Mouse (Mus musculus) liver, embryonic 14.5 days (tissue): ENCODE measurements at regions not wholly inside any gene's neighbourhood (a gene's known extent, or its start where the extent isn't known, plus 50 kb on each side); places are given as distances from the start of the nearest gene placed in this dataset.
"Not testable (repeated sequence)": the region's sequence is repeated elsewhere in the genome, so short reads cannot be mapped to it uniquely, and the experiment has no call there.

Experiments
- ATAC-seq: fragments of 200-750 bp; cut with Nextera tagmentation; 2 replicates; pipeline ENCODE4 v1.8.0; 2017; ENCODE audit warnings: moderate number of reproducible peaks, mild to moderate bottlenecking, moderate library complexity; ENCODE audit not compliant: insufficient read depth
- DNase-seq, 3 experiments: peaks; one replicate each; pipeline ENCODE4 v3.0.0-alpha.2; 2012 to 2013; ENCODE audit warnings: low read depth in 3 of 3, low spot score in 3 of 3
- H3K27ac ChIP-seq: fragments of 300-500 bp; sonication (generic); 2 replicates; pipeline ENCODE4 v1.5.1; 2014; ENCODE audit warnings: moderate library complexity, mild to moderate bottlenecking, control low read depth, inconsistent platforms
- H3K27me3 ChIP-seq: fragments of 300-500 bp; sonication (generic); 2 replicates; pipeline ENCODE4 v1.6.1; 2014; ENCODE audit warnings: mild to moderate bottlenecking, low read length, moderate library complexity; ENCODE audit not compliant: control insufficient read depth, insufficient read depth
- H3K36me3 ChIP-seq: fragments of 300-500 bp; sonication (generic); replicated peaks from 2 replicates; pipeline ENCODE4 v1.6.1; 2014; ENCODE audit warnings: low read depth; ENCODE audit not compliant: control insufficient read depth, insufficient read depth
- H3K4me1 ChIP-seq, 2 experiments: fragments of 200-500 bp in 1 of 2; fragments of 300-500 bp in 1 of 2; sonication (generic) in 1 of 2; replicated peaks; 2 replicates each; pipeline ENCODE4 v1.6.1; 2012 to 2014; ENCODE audit warnings: antibody characterized with exemption in 1 of 2, inconsistent platforms in 1 of 2, low read length in 1 of 2; ENCODE audit not compliant: control insufficient read depth in 2 of 2, insufficient read depth in 2 of 2
- H3K4me2 ChIP-seq: fragments of 300-500 bp; sonication (generic); 2 replicates; pipeline ENCODE4 v1.6.1; 2014; ENCODE audit warnings: low read depth, mild to moderate bottlenecking, control low read depth, moderate library complexity
- H3K4me3 ChIP-seq, 2 experiments: fragments of 200-500 bp in 1 of 2; fragments of 300-500 bp in 1 of 2; sonication (generic) in 1 of 2; 2 replicates each; pipeline ENCODE4 v1.5.1; 2012 to 2014; ENCODE audit warnings: low read depth in 2 of 2, low read length in 2 of 2, mild to moderate bottlenecking in 2 of 2, control low read depth in 1 of 2, inconsistent platforms in 1 of 2, moderate library complexity in 1 of 2; ENCODE audit not compliant: insufficient read depth in 1 of 2
- H3K9ac ChIP-seq: fragments of 300-500 bp; sonication (generic); replicated peaks from 2 replicates; pipeline ENCODE4 v1.6.1; 2014; ENCODE audit warnings: mild to moderate bottlenecking, control low read depth, moderate library complexity
- H3K9me3 ChIP-seq: fragments of 300-500 bp; sonication (generic); 2 replicates; pipeline ENCODE4 v1.6.1; 2016; ENCODE audit warnings: low read length, mixed read lengths; ENCODE audit not compliant: control insufficient read depth
- CTCF ChIP-seq: IDR thresholded peaks from 2 replicates; pipeline ENCODE4 v1.5.1; 2016; ENCODE audit warnings: antibody characterized with exemption, low read depth, control low read depth
- EP300 ChIP-seq: IDR thresholded peaks from 2 replicates; pipeline ENCODE4 v1.6.1; 2016; ENCODE audit warnings: antibody characterized with exemption, low read depth
- WGBS: fragments of 180-500 bp; shearing (Covaris S2); extraction: QIAGEN DNeasy Blood & Tissue Kit; methylation state at CpG from one replicate; pipeline ENCODE4 v1.1.7; 2014; ENCODE audit not compliant: insufficient replicate concordance; 5-methylcytosine and 5-hydroxymethylcytosine counted together

- DNase-seq: no peak
- 28% methylated on average over 1 of the region's 1 CpGs for WGBS
Measured at GRCm38 (mm10) chr10:103984287-103984956, 158.4 kb upstream of the Gm21293 start.

GRCm38 (mm10) chr10:104019540-104019939 lies 123.2 kb upstream of the Gm21293 start:
- DNase-seq (no peak), ATAC-seq (no peak)
- Histone ChIP-seq H3K4me3 (no peak overlapping the region), H3K27ac (no peak overlapping the region), H3K4me1 (no peaks in the 10 kb centered on the region), H3K4me2 (no peak overlapping the region), H3K27me3 (no peaks in the 10 kb centered on the region), H3K9ac (no peak overlapping the region), H3K9me3 (no peaks in the 10 kb centered on the region), H3K36me3 (no peaks in the 10 kb centered on the region)
- TF ChIP-seq CTCF (no peak), EP300 (no peak)

More at GRCm38 (mm10) chr10:103984287-103984956, 158.4 kb upstream of the Gm21293 start:
- Histone ChIP-seq H3K4me1 (no peaks in the 10 kb centered on the region), H3K4me3 (no peak overlapping the region), H3K27me3 (no peaks in the 10 kb centered on the region), H3K9me3 (no peaks in the 10 kb centered on the region), H3K9ac (no peak overlapping the region), H3K4me2 (no peak overlapping the region), H3K27ac (no peak overlapping the region), H3K36me3 (no peaks in the 10 kb centered on the region)
- TF ChIP-seq EP300 (no peak), CTCF (no peak)
- no peak for ATAC-seq

GRCm38 (mm10) chr10:104021593-104021992 lies 121.2 kb upstream of the Gm21293 start:
- Histone ChIP-seq H3K27ac (no peak overlapping the region), H3K9ac (no peak overlapping the region), H3K4me3 (no peak overlapping the region), H3K36me3 (no peaks in the 10 kb centered on the region), H3K4me1 (no peaks in the 10 kb centered on the region), H3K9me3 (no peaks in the 10 kb centered on the region), H3K4me2 (no peak overlapping the region), H3K27me3 (no peaks in the 10 kb centered on the region)
- TF ChIP-seq CTCF: no peak
- TF ChIP-seq EP300: no peak
- no peak for ATAC-seq
- DNase-seq: no peak

DNA sequence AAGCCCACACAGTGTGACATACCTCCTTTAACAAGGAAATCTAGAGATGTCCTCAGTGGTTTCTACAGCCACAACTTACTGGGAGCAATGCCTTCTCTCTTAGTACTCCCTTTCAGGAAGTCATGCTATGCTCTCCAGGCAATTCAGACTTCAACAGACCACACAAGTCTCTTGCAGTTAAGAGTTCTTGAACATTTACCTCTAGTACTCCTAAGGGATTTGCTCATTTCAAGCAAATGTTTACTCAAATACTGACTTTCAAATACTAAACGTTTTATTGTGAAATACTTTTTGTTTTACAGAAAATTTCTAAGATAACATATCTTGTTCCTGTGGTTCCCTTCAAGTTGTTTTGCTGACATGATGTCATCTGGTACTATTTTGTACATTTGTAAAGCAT lies 114.6 kb upstream of the Gm21293 start:
- ATAC-seq (no peak), DNase-seq (no peak)
- H3K27ac ChIP-seq: no peak overlapping the region
- no peaks in the 10 kb centered on the region for H3K4me1 ChIP-seq
- WGBS: 28% methylated on average over 1 of the region's 1 CpGs
- no peak overlapping the region for H3K4me2 ChIP-seq
- no peak for TF ChIP-seq CTCF
- no peak for TF ChIP-seq EP300
- H3K9ac ChIP-seq: no peak overlapping the region
- no peaks in the 10 kb centered on the region for H3K9me3 ChIP-seq
- H3K36me3 ChIP-seq: no peaks in the 10 kb centered on the region
- H3K27me3 ChIP-seq: no peaks in the 10 kb centered on the region
- no peak overlapping the region for H3K4me3 ChIP-seq

GRCm38 (mm10) chr10:104032771-104033170 lies 110.0 kb upstream of the Gm21293 start:
- TF ChIP-seq CTCF: no peak
- TF ChIP-seq EP300: no peak
- no peaks in the 10 kb centered on the region for H3K36me3 ChIP-seq
- 50% methylated on average over 3 of the region's 3 CpGs for WGBS
- no peaks in the 10 kb centered on the region for H3K4me1 ChIP-seq
- H3K4me3 ChIP-seq: no peak overlapping the region
- no peak overlapping the region for H3K27ac ChIP-seq
- H3K27me3 ChIP-seq: no peaks in the 10 kb centered on the region
- no peak overlapping the region for H3K4me2 ChIP-seq
- DNase-seq (no peak), ATAC-seq (no peak)
- no peaks in the 10 kb centered on the region for H3K9me3 ChIP-seq
- H3K9ac ChIP-seq: no peak overlapping the region

- 30% methylated on average over 2 of the region's 2 CpGs for WGBS
- H3K4me1 ChIP-seq, DNase-seq, H3K9ac ChIP-seq, H3K27me3 ChIP-seq, H3K9me3 ChIP-seq, H3K27ac ChIP-seq, H3K4me3 ChIP-seq, H3K4me2 ChIP-seq, H3K36me3 ChIP-seq: not testable (repeated sequence)
- ATAC-seq: peak; percentile 58; the same call in 1 of the 2 replicates
Measured at GRCm38 (mm10) chr10:104041729-104042386, 100.9 kb upstream of the Gm21293 start.
